In the genomic region with DNA sequence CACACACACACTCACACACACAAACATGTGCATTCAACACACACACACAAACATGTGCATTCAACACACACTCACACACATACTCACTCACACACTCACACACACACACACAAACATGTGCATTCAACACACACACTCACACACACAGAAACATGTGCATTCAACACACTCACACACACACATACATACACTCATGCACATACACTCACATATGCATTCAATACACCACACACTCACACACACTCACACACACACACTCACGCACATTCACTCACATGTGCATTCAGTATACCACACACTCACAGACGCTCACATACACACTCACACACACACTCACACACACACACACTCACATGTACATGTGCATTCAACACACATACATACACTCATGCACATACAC, we compare ENCODE assay signal across 26 mouse cellular contexts.
"Had no signal": no experiment of that assay in that cellular context is flagged by ENCODE, and none has a peak within 500 bp of the region (broad histone marks: within the 10 kb centered on the region; RNA-seq: fewer than 3 reads in every experiment).

No protein-coding gene starts in this region.

- H3K9ac ChIP-seq: embryonic facial prominence, embryonic 12.5 days; embryonic facial prominence, embryonic 13.5 days; embryonic facial prominence, embryonic 15.5 days; forebrain, embryonic 12.5 days; forebrain, embryonic 13.5 days; forebrain, embryonic 15.5 days; forebrain, postnatal 0 days had no signal

- H3K9me3 ChIP-seq: embryonic facial prominence, embryonic 10.5 days; embryonic facial prominence, embryonic 12.5 days; embryonic facial prominence, embryonic 13.5 days; embryonic facial prominence, embryonic 15.5 days; forebrain, embryonic 10.5 days; forebrain, embryonic 12.5 days; forebrain, embryonic 13.5 days; forebrain, embryonic 15.5 days had no signal

- H3K36me3 ChIP-seq: embryonic facial prominence, embryonic 10.5 days; embryonic facial prominence, embryonic 12.5 days; embryonic facial prominence, embryonic 13.5 days; embryonic facial prominence, embryonic 15.5 days; forebrain, embryonic 10.5 days; forebrain, embryonic 12.5 days; forebrain, embryonic 15.5 days had no signal

- H3K4me2 ChIP-seq: embryonic facial prominence, embryonic 12.5 days; embryonic facial prominence, embryonic 13.5 days; embryonic facial prominence, embryonic 15.5 days; forebrain, embryonic 12.5 days; forebrain, embryonic 13.5 days; forebrain, embryonic 15.5 days had no signal

- H3K27me3 ChIP-seq: embryonic facial prominence, embryonic 12.5 days; embryonic facial prominence, embryonic 13.5 days; embryonic facial prominence, embryonic 15.5 days; forebrain, embryonic 12.5 days; forebrain, embryonic 13.5 days; forebrain, embryonic 15.5 days had no signal

- H3K4me1 ChIP-seq: embryonic facial prominence, embryonic 12.5 days; embryonic facial prominence, embryonic 13.5 days; embryonic facial prominence, embryonic 15.5 days; forebrain, embryonic 13.5 days; forebrain, embryonic 15.5 days had no signal

- DNase-seq: cerebellum, adult 2 months; cerebellum, adult 8-10 months; cerebellum, adult 9-10 months; cerebellum, adult 9-11 months; cerebellum, postnatal 10 days; cerebellum, postnatal 14 days; cerebellum, postnatal 25 days; cerebellum, postnatal 36 days; embryo, embryonic 11 days; forebrain, postnatal 0 days; gastrocnemius, adult 2 months; gastrocnemius, postnatal 10 days; gastrocnemius, postnatal 14 days; gastrocnemius, postnatal 36 days; heart, adult 2 months had no signal

- H3K27ac ChIP-seq: embryonic facial prominence, embryonic 10.5 days; embryonic facial prominence, embryonic 12.5 days; embryonic facial prominence, embryonic 13.5 days; embryonic facial prominence, embryonic 15.5 days; forebrain, embryonic 10.5 days; forebrain, embryonic 12.5 days; forebrain, embryonic 13.5 days; forebrain, embryonic 15.5 days; gastrocnemius, adult 2 months; heart, adult 2 months had no signal

- ATAC-seq: forebrain, embryonic 13.5 days; forebrain, embryonic 14.5 days; forebrain, embryonic 15.5 days; forebrain, embryonic 16.5 days; forebrain, postnatal 0 days had no signal

- H3K4me3 ChIP-seq: embryonic facial prominence, embryonic 10.5 days; embryonic facial prominence, embryonic 12.5 days; embryonic facial prominence, embryonic 13.5 days; embryonic facial prominence, embryonic 15.5 days; erythroblast, embryonic 14.5 days; forebrain, embryonic 10.5 days; forebrain, embryonic 12.5 days; forebrain, embryonic 13.5 days; forebrain, embryonic 15.5 days; gastrocnemius, adult 2 months; heart, adult 2 months had no signal
